Mouse (Mus musculus): ENCODE results near the gene Nxf1. TPM values are rescaled to one million over a fixed set of nuclear protein-coding genes. Genes with fewer than 3 reads are reported as not detected.
A peak's percentile ranks its signal among the peaks of the same experiment; 100 is the strongest.

Nxf1 gene
- total and polyA plus RNA-seq, 3 experiments: 122 to 296 (median 231) TPM

- TF ChIP-seq USF2 (IDR thresholded peaks at IDR 0.05; ENCODE audit: borderline replicate concordance in 1 of 2, insufficient read depth in 1 of 2, low read depth in 1 of 2, low read length in 2 of 2) (no peak), SMC3 (IDR thresholded peaks at IDR 0.05; ENCODE audit: low read depth, low read length) (no peak)
- peaks cover 27% of the 10 kb centered on the region for H3K79me2 ChIP-seq (ENCODE audit: control insufficient read depth, insufficient read depth, low read length, poor library complexity)
- H3K4me3 ChIP-seq (ENCODE audit: control insufficient read depth in 1 of 2, insufficient read depth in 1 of 2, low read depth in 2 of 2, low read length in 2 of 2): no peak overlapping the region
- no peak for DNase-seq (ENCODE audit: low read depth, low spot score)
- no peaks in the 10 kb centered on the region for H3K9me3 ChIP-seq (replicated peaks; ENCODE audit: insufficient read depth, low read length)
- no peaks in the 10 kb centered on the region for H3K27me3 ChIP-seq (ENCODE audit: control insufficient read depth in 1 of 2, insufficient read depth in 2 of 2, low read length in 2 of 2)
- no peak overlapping the region for H3K9ac ChIP-seq (ENCODE audit: control insufficient read depth, low read depth, low read length, poor library complexity, severe bottlenecking)
- peaks cover 16% of the 10 kb centered on the region in 2 experiments; a peak in 3 of 4 replicates for H3K36me3 ChIP-seq (ENCODE audit: control insufficient read depth in 1 of 2, insufficient read depth in 2 of 2, low read length in 2 of 2)
- H3K4me1 ChIP-seq (ENCODE audit: control insufficient read depth in 1 of 2, insufficient read depth in 2 of 2, low read length in 2 of 2): peaks cover 3 to 11% of the 10 kb centered on the region in 2 experiments; a peak in 3 of 4 replicates
- H3K27ac ChIP-seq (ENCODE audit: control insufficient read depth, low read depth, low read length): no peak overlapping the region
Measured at GRCm38 (mm10) chr19:8815812-8816211, 58.9 kb downstream of the Nxf1 start.

DNA sequence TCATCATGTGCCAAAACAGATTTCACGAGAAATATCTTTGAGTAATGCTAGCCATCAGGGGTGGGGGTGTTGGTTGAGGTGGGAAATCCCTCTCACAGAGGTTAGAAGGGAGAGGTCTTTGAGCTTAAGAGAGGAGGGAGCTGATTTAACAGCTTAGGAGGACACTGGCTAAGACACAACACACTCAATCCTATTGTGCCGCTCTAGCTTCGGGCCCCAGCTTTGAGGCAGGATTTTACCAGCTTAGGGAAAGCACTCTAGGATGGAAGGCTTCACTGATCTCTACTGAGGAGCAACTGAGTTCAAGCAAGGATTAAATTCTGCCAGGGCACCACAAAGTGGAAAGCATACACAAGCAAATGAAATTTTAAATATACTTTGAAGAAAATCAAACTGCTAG, 60.1 kb downstream of the Nxf1 start:
- Histone ChIP-seq H3K36me3 (ENCODE audit: control insufficient read depth in 1 of 2, insufficient read depth in 2 of 2, low read length in 2 of 2) (peaks cover 11 to 19% of the 10 kb centered on the region in 2 experiments; a peak in 3 of 4 replicates), H3K79me2 (ENCODE audit: control insufficient read depth, insufficient read depth, low read length, poor library complexity) (peaks cover 39% of the 10 kb centered on the region), H3K9me3 (replicated peaks; ENCODE audit: insufficient read depth, low read length) (no peaks in the 10 kb centered on the region), H3K27me3 (ENCODE audit: control insufficient read depth in 1 of 2, insufficient read depth in 2 of 2, low read length in 2 of 2) (no peaks in the 10 kb centered on the region), H3K4me1 (ENCODE audit: control insufficient read depth in 1 of 2, insufficient read depth in 2 of 2, low read length in 2 of 2) (peaks cover 3 to 11% of the 10 kb centered on the region in 2 experiments; a peak in 3 of 4 replicates), H3K27ac (ENCODE audit: control insufficient read depth, low read depth, low read length) (no peak overlapping the region), H3K9ac (ENCODE audit: control insufficient read depth, low read depth, low read length, poor library complexity, severe bottlenecking) (peak overlapping the region; percentile 21), H3K4me3 (ENCODE audit: control insufficient read depth in 1 of 2, insufficient read depth in 1 of 2, low read depth in 2 of 2, low read length in 2 of 2) (peak overlapping the region in 1 of 2 experiments; percentile 8; a peak in 1 of 4 replicates)
- TF ChIP-seq ZNF384 (IDR thresholded peaks at IDR 0.05; ENCODE audit: low read depth, low read length) (no peak), SIN3A (IDR thresholded peaks at IDR 0.05; ENCODE audit: low read length) (no peak), RAD21 (IDR thresholded peaks at IDR 0.05; ENCODE audit: low read depth, low read length) (no peak), ZMIZ1 (IDR thresholded peaks at IDR 0.05; ENCODE audit: low read depth, low read length) (no peak), RCOR1 (IDR thresholded peaks at IDR 0.05; ENCODE audit: low read depth, low read length) (no peak)
- no peak for DNase-seq (ENCODE audit: low read depth, low spot score)

DNA sequence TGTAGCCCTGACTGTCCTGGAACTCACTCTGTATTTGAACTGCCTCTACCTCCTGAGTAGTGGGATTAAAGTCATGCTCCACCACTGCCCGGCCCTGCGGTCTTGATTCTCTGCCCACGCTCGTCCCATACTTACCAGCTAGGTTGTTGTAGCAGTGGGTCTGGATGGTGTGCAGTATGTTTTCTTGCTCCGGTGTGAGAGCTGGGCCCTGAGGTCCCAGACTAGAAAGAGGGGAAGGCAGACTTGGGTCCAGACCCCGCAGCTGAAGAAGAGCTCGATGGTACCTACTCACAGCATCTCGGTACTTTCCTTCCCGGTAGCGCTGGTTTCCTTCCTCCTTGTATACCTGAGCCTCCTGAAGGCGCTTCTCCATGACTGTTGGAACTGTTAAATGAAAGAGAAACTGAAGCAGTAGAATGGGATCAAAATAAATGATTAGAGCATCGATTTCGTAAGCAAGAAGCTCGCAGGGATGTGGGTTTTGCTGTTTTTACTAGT, 61.5 kb downstream of the Nxf1 start:
- Histone ChIP-seq H3K4me1 (ENCODE audit: control insufficient read depth in 1 of 2, insufficient read depth in 2 of 2, low read length in 2 of 2) (peaks cover 5 to 11% of the 10 kb centered on the region in 2 experiments; a peak in 3 of 4 replicates), H3K27me3 (ENCODE audit: control insufficient read depth in 1 of 2, insufficient read depth in 2 of 2, low read length in 2 of 2) (no peaks in the 10 kb centered on the region), H3K36me3 (ENCODE audit: control insufficient read depth in 1 of 2, insufficient read depth in 2 of 2, low read length in 2 of 2) (peaks cover 7 to 31% of the 10 kb centered on the region in 2 experiments), H3K9ac (ENCODE audit: control insufficient read depth, low read depth, low read length, poor library complexity, severe bottlenecking) (peak overlapping the region; percentile 88), H3K27ac (ENCODE audit: control insufficient read depth, low read depth, low read length) (peak overlapping the region; percentile 98), H3K9me3 (replicated peaks; ENCODE audit: insufficient read depth, low read length) (no peaks in the 10 kb centered on the region), H3K79me2 (ENCODE audit: control insufficient read depth, insufficient read depth, low read length, poor library complexity) (peaks cover 51% of the 10 kb centered on the region), H3K4me3 (ENCODE audit: control insufficient read depth in 1 of 2, insufficient read depth in 1 of 2, low read depth in 2 of 2, low read length in 2 of 2) (peak overlapping the region; percentile 78)
- TF ChIP-seq CHD2 (IDR thresholded peaks at IDR 0.05; ENCODE audit: low read length) (no peak), RCOR1 (IDR thresholded peaks at IDR 0.05; ENCODE audit: low read depth, low read length) (no peak), ZKSCAN1 (IDR thresholded peaks at IDR 0.05; ENCODE audit: low read depth, low read length) (no peak), ZMIZ1 (IDR thresholded peaks at IDR 0.05; ENCODE audit: low read depth, low read length) (peak; percentile 23; the same call in 1 of the 2 replicates), MAX (IDR thresholded peaks at IDR 0.05; ENCODE audit: low read length) (no peak), E2F4 (IDR thresholded peaks at IDR 0.05; ENCODE audit: borderline replicate concordance, low read depth, low read length) (no peak), ETS1 (IDR thresholded peaks at IDR 0.05; ENCODE audit: low read depth, low read length) (no peak), MAZ (IDR thresholded peaks at IDR 0.05; ENCODE audit: low read depth, low read length) (no peak), POLR2AphosphoS5 (IDR thresholded peaks at IDR 0.05; ENCODE audit: borderline replicate concordance, low read depth, low read length) (no peak)
- peak; percentile 54 for DNase-seq (ENCODE audit: low read depth, low spot score)

Data from MEL (cell line).